Mouse (Mus musculus) C2C12 (cell line): ENCODE data around the gene Herpud2.

Source experiments
- CEBPB ChIP-seq: IDR thresholded peaks from one replicate; pipeline ENCODE4 v1.6.1; 2011; ENCODE audit warnings: low read depth, mild to moderate bottlenecking, control low read depth, moderate library complexity
- CTCF ChIP-seq: IDR thresholded peaks from one replicate; pipeline ENCODE4 v1.5.1; 2011; ENCODE audit not compliant: control insufficient read depth, insufficient read depth, insufficient read length
- MAX ChIP-seq: IDR thresholded peaks from one replicate; pipeline ENCODE4 v1.6.1; 2011; ENCODE audit warnings: mild to moderate bottlenecking, control low read depth
- MYOD1 ChIP-seq: IDR thresholded peaks from one replicate; pipeline ENCODE4 v1.6.1; 2011; ENCODE audit warnings: low read depth; ENCODE audit not compliant: control insufficient read depth, insufficient read length
- MYOG ChIP-seq: IDR thresholded peaks from one replicate; pipeline ENCODE4 v1.6.1; 2011; ENCODE audit not compliant: control insufficient read depth, insufficient read length; ENCODE audit errors: extremely low read depth
- USF1 ChIP-seq: IDR thresholded peaks from one replicate; pipeline ENCODE4 v1.6.1; 2011; ENCODE audit warnings: low read depth, mild to moderate bottlenecking, control low read depth, moderate library complexity

- TF ChIP-seq CTCF: no peak
- no peak for TF ChIP-seq MAX
- TF ChIP-seq USF1: no peak
- TF ChIP-seq MYOD1: no peak
- TF ChIP-seq MYOG: no peak
- no peak for TF ChIP-seq CEBPB
Observed at GRCm38 (mm10) chr9:25191612-25192011, 40.0 kb upstream of the Herpud2 start.
